Mouse (Mus musculus) heart, postnatal 0 days (tissue): ENCODE data around the gene Kpna7. TPM values are rescaled to one million over a fixed set of nuclear protein-coding genes. Genes with fewer than 3 reads are reported as not detected.
A peak's percentile ranks its signal among the peaks of the same experiment; 100 is the strongest.
"Not testable (repeated sequence)": the region's sequence is repeated elsewhere in the genome, so short reads cannot be mapped to it uniquely, and the experiment has no call there.

Experiments
- ATAC-seq: fragments of 200-750 bp; cut with Nextera tagmentation; 2 replicates; pipeline ENCODE4 v1.8.0; 2017; ENCODE audit warnings: low read depth, moderate number of reproducible peaks, moderate library complexity; ENCODE audit not compliant: insufficient read depth
- DNase-seq: peaks from one replicate; pipeline ENCODE4 v3.0.0-alpha.2; 2016; ENCODE audit warnings: low spot score
- H3K27ac ChIP-seq: fragments of 300-500 bp; sonication (generic); 2 replicates; pipeline ENCODE4 v1.5.1; 2014; ENCODE audit warnings: low read depth, mild to moderate bottlenecking
- H3K27me3 ChIP-seq: fragments of 300-500 bp; sonication (generic); 2 replicates; pipeline ENCODE4 v1.6.1; 2014; ENCODE audit warnings: low read length, mixed read lengths; ENCODE audit not compliant: control insufficient read depth, insufficient read depth
- H3K36me3 ChIP-seq: fragments of 300-500 bp; sonication (generic); replicated peaks from 2 replicates; pipeline ENCODE4 v1.6.1; 2014; ENCODE audit warnings: low read length, mixed read lengths; ENCODE audit not compliant: control insufficient read depth, insufficient read depth
- H3K4me1 ChIP-seq: fragments of 300-500 bp; sonication (generic); 2 replicates; pipeline ENCODE4 v1.6.1; 2014; ENCODE audit warnings: antibody characterized with exemption; ENCODE audit not compliant: control insufficient read depth, insufficient read depth
- H3K4me2 ChIP-seq: fragments of 300-500 bp; sonication (generic); 2 replicates; pipeline ENCODE4 v1.6.1; 2014; ENCODE audit warnings: low read depth, mild to moderate bottlenecking, low read length, moderate library complexity
- H3K4me3 ChIP-seq: fragments of 300-500 bp; sonication (generic); 2 replicates; pipeline ENCODE4 v1.5.1; 2014; ENCODE audit warnings: low read depth, low read length
- H3K9ac ChIP-seq: fragments of 300-500 bp; sonication (generic); replicated peaks from 2 replicates; pipeline ENCODE4 v1.6.1; 2014; ENCODE audit warnings: low read depth, low read length, mixed read lengths
- H3K9me3 ChIP-seq: fragments of 300-500 bp; sonication (generic); replicated peaks from 2 replicates; pipeline ENCODE4 v1.6.1; 2016; ENCODE audit warnings: low read length; ENCODE audit not compliant: control insufficient read depth
- CTCF ChIP-seq: IDR thresholded peaks from 2 replicates; pipeline ENCODE4 v1.5.1; 2016; ENCODE audit warnings: antibody characterized with exemption, control low read depth, low read depth
- EP300 ChIP-seq: IDR thresholded peaks from 2 replicates; pipeline ENCODE4 v1.6.1; 2016; ENCODE audit warnings: antibody characterized with exemption, low read depth
- WGBS: fragments of 180-500 bp; shearing (Covaris S2); extraction: QIAGEN DNeasy Blood & Tissue Kit; methylation state at CpG from one replicate; pipeline ENCODE4 v1.1.7; 2014; 5-methylcytosine and 5-hydroxymethylcytosine counted together
- polyA plus RNA-seq: library from polyadenylated mRNA; unstranded; fragments of >200 nt; fragmentation: Nextera tagmentation; extraction: Ambion mirVana; gene quantifications from 2 replicates; pipeline ENCODE4 v1.2.1, GENCODE M21; 2015
- total RNA-seq: library from RNA; depleted of rRNA; stranded (reverse); fragments of >200 nt; gene quantifications from 2 replicates; pipeline ENCODE4 v1.2.3, GENCODE M21; 2014; ENCODE audit warnings: low replicate concordance

Kpna7 gene
- total and polyA plus RNA-seq, 2 experiments from 2014 or later: not detected

- H3K9ac ChIP-seq: no peak overlapping the region
- DNase-seq: no peak
- no peak overlapping the region for H3K27ac ChIP-seq
- H3K36me3 ChIP-seq: no peaks in the 10 kb centered on the region
- H3K4me3 ChIP-seq: no peak overlapping the region
- no peak for TF ChIP-seq EP300
- TF ChIP-seq CTCF: peak; percentile 25; the same call in 1 of the 2 replicates
- H3K27me3 ChIP-seq: no peaks in the 10 kb centered on the region
- WGBS: 36% methylated on average over 4 of the region's 4 CpGs
- H3K4me1 ChIP-seq: no peaks in the 10 kb centered on the region
- no peaks in the 10 kb centered on the region for H3K9me3 ChIP-seq
- no peak for ATAC-seq
- H3K4me2 ChIP-seq: no peak overlapping the region
Observed at GRCm38 (mm10) chr5:145041628-145042027, 42.2 kb downstream of the Kpna7 start.

GRCm38 (mm10) chr5:145032391-145032790 is 51.4 kb downstream of the Kpna7 start, which contains the start of gene Gm4871:
Gene Gm4871, minus strand, starts transcription at chr5:145032754.
- not testable (repeated sequence) for H3K4me2 ChIP-seq

DNA sequence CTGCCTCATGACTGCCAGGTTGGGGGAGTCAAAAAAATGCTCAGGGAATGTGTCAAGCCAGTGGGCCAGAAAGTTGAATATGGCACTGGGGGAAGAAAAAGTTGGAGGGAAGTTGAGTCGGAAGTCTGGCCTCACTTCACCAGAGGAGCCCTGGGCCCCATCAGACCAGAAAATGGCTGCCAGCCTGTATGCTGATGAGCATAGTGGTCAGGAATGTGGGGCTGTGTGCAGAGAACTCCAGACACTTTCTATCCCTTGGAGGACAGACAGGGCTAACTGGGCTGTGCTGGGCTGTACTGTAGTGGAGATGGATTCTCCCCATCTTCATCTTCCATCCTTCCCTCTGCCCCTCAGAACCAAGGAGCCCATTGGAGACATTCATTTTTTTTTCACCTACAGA is 53.4 kb downstream of the Kpna7 start:
- ATAC-seq, H3K9ac ChIP-seq: not testable (repeated sequence)

More at GRCm38 (mm10) chr5:145032391-145032790, 51.4 kb downstream of the Kpna7 start, which contains the start of gene Gm4871:
- not testable (repeated sequence) for ATAC-seq, H3K4me1 ChIP-seq, H3K9ac ChIP-seq, DNase-seq, H3K4me3 ChIP-seq, H3K36me3 ChIP-seq, H3K27ac ChIP-seq, H3K27me3 ChIP-seq, H3K9me3 ChIP-seq
- 38% methylated on average over 5 of the region's 5 CpGs for WGBS

GRCm38 (mm10) chr5:145020712-145021111 is 63.1 kb downstream of the Kpna7 start:
- not testable (repeated sequence) for H3K4me1 ChIP-seq, DNase-seq, H3K4me3 ChIP-seq

More for the DNA sequence above, 53.4 kb downstream of the Kpna7 start:
- WGBS: 73% methylated on average over 1 of the region's 1 CpGs
- H3K9me3 ChIP-seq, H3K4me2 ChIP-seq, DNase-seq, H3K27me3 ChIP-seq, H3K36me3 ChIP-seq, H3K27ac ChIP-seq, H3K4me1 ChIP-seq, H3K4me3 ChIP-seq: not testable (repeated sequence)

DNA sequence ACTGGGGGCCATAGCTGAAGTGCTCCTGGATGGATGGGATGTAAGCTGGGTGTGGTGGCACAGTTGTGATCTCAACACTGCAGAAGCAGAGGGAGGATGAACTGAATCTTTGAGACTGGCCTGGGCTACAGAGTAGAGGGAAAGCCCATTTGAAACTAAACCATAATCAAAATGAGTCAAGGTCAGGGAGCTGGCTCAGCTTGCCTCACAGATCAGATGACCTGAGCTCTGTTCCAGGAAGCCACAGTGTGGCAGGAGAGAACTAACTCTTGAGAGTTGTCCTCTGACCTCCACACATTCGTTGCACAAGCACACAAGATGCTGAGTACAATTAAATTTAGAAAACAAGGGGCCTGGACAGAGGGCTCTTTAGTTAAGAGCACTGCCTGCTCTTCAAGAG is 63.6 kb downstream of the Kpna7 start:
- ATAC-seq: peak; percentile 30; the same call in 1 of the 2 replicates
- not testable (repeated sequence) for H3K4me3 ChIP-seq, H3K36me3 ChIP-seq, H3K27ac ChIP-seq, H3K27me3 ChIP-seq, H3K9me3 ChIP-seq, H3K4me2 ChIP-seq, H3K4me1 ChIP-seq, DNase-seq, H3K9ac ChIP-seq
- 14% methylated on average over 1 of the region's 1 CpGs for WGBS

More at GRCm38 (mm10) chr5:145020712-145021111, 63.1 kb downstream of the Kpna7 start:
- not testable (repeated sequence) for H3K4me2 ChIP-seq, H3K27me3 ChIP-seq, H3K36me3 ChIP-seq, H3K9me3 ChIP-seq, H3K27ac ChIP-seq, ATAC-seq, H3K9ac ChIP-seq
- 18% methylated on average over 1 of the region's 1 CpGs for WGBS

- H3K27ac ChIP-seq, DNase-seq: not testable (repeated sequence)
- WGBS: 9% methylated on average over 1 of the region's 2 CpGs
Observed at GRCm38 (mm10) chr5:145016761-145017160, 67.1 kb downstream of the Kpna7 start.

More at GRCm38 (mm10) chr5:145016761-145017160, 67.1 kb downstream of the Kpna7 start:
- H3K9ac ChIP-seq, H3K4me3 ChIP-seq, H3K4me1 ChIP-seq, H3K4me2 ChIP-seq, ATAC-seq, H3K36me3 ChIP-seq, H3K9me3 ChIP-seq, H3K27me3 ChIP-seq: not testable (repeated sequence)
